Mouse (Mus musculus) left cerebral cortex, postnatal 25 days (tissue): ENCODE measurements at regions not wholly inside any gene's neighbourhood (a gene's known extent, or its start where the extent isn't known, plus 50 kb on each side); places are given as distances from the start of the nearest gene placed in this dataset.
"Not testable (repeated sequence)": the region's sequence is repeated elsewhere in the genome, so short reads cannot be mapped to it uniquely, and the experiment has no call there.

Experiments
- DNase-seq, 2 experiments: peaks; one replicate each; pipeline ENCODE4 v3.0.0; 2022; ENCODE audit warnings: low spot score in 2 of 2, mixed read lengths in 1 of 2
- intact Hi-C: fragments of 180-260 bp; cut with DNase I; formaldehyde crosslinking; loops from one replicate; pipeline ENCODE4 v1.15.1; 2025

GRCm38 (mm10) chr6:9820311-9821243, 872.3 kb downstream of the Nxph1 start:
- no peak for DNase-seq
- intact Hi-C loops = no loop called here

DNA sequence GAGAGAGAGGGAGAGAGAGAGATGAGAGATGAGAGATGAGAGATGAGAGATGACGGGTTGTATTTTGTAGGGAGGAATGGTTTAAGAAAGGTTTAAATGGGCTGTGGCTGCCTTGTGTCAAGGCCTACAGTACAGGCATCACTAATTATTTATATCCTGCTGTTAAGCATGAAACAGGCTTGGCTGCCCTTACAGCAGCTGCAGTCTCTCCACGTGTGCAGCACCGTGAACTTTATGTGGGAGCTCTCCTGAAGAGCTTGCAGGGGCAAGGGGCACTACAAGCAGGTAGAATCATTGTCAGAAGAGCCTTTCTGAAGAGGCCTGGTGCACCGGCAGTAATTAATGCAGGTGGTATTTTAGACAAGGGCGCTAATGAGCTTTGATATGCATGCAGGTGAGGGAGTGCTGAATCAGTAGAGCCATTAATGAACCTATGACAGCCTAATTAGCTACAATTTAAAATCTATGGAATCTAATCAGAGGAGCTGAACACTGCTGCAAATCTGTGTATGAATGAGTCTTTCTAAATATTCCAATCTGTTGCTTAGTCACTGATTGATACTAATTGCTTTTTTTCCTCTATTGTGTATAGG, 886.7 kb downstream of the Nxph1 start:
- no peak for DNase-seq
- intact Hi-C loops = no loop called here

- DNase-seq = peak in 1 of 2 experiments; percentile 9
- intact Hi-C loops = no loop called here
These were observed 894.2 kb downstream of the Nxph1 start for GRCm38 (mm10) chr6:9842391-9842790.

- DNase-seq, intact Hi-C loops: not testable (repeated sequence)
These were observed 941.6 kb downstream of the Nxph1 start for GRCm38 (mm10) chr6:9889853-9890252.
